In the genomic region with DNA sequence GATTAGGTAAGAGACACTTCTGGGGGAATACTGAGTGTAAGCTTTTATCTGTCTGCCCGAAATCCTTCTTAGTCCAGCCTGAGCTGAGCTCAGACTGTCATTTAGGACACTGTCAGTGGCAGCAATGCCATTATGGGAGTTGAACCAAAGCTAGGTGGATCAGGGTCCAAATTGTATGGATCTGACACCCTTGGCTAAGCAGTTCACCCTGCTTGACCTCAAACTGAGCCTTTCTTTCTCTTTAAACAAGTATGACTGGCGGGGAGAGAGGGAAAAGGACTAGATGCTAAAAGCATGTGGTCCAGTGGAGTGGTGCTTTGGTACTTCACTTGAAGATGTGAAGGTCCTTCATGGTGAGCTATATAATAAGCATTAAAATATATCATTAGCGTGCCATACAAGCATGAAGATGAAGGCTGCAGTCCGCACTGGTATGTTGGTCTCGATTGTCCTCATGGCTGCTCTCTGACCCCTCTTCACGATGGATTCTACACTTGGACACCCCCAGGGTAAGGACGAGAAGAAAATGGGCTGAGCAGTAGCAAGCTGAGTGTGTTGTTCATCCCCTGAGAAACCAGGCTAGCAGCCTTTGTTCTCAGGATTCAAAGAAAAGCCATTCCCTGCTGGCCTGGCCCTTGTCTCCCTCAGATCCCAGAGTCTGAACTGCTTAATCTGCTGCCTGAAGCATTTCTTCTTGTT, we compare ENCODE assay signal across 29 mouse cellular contexts.
DNase-seq lines count a peak whose midpoint lies in the region; ATAC-seq and TF ChIP-seq lines count a peak whose summit lies in the region.
"Had no signal": no experiment of that assay in that cellular context is flagged by ENCODE, and none has a peak within 500 bp of the region (broad histone marks: within the 10 kb centered on the region; RNA-seq: fewer than 3 reads in every experiment).

No protein-coding gene starts in this region.

- intact Hi-C loops in heart, postnatal 14 days (cut with DNase I): no loop called here
- intact Hi-C loops in left cerebral cortex, adult 2 months (cut with DNase I): no loop called here

- 0 out of 2 replicates have a peak, but pooled peaks have one; percentile 42 for ATAC-seq in midbrain, embryonic 15.5 days (replicated peaks)
- ATAC-seq: CD4-positive, CD25-positive, alpha-beta regulatory T cell, adult 4 months; forebrain, embryonic 14.5 days; hindbrain, postnatal 0 days; intestine, embryonic 15.5 days; liver, embryonic 12.5 days; liver, postnatal 0 days had no signal

- no peak overlapping the region for H3K4me2 ChIP-seq in midbrain, embryonic 15.5 days
- H3K4me2 ChIP-seq: embryonic facial prominence, embryonic 13.5 days; heart, embryonic 12.5 days; intestine, embryonic 15.5 days; liver, embryonic 12.5 days had no signal

- H3K9me3 ChIP-seq in midbrain, embryonic 15.5 days: no peaks in the 10 kb centered on the region
- H3K9me3 ChIP-seq: embryonic facial prominence, embryonic 13.5 days; heart, embryonic 12.5 days; intestine, embryonic 15.5 days; liver, embryonic 12.5 days had no signal

- peak; percentile 27 for DNase-seq in heart, adult 11 months
- DNase-seq in heart, postnatal 14 days: no peak
- peak; percentile 27 for DNase-seq in embryo, embryonic 10.5 days (ENCODE audit: low spot score)
- peak; percentile 23 for DNase-seq in gonadal fat pad, adult 2 months (ENCODE audit: low read depth)
- DNase-seq in left cerebral cortex, adult 2 months (ENCODE audit: extremely low spot score in 1 of 2, low spot score in 2 of 2): no peak
- no peak for DNase-seq in urinary bladder, postnatal 4 days (ENCODE audit: low spot score in 2 of 2)
- DNase-seq: adrenal gland, postnatal 14 days; cerebellum, adult 11-12 months; cerebellum, adult 9-11 months; gastrocnemius, postnatal 25 days; heart, adult 2 months; kidney, adult 2 months; kidney, postnatal 10 days; left cerebral cortex, postnatal 4 days; liver, postnatal 0 days; lung, postnatal 36 days; retina, postnatal 1 day; right cerebral cortex, postnatal 14 days; thymus, adult 18-20 months; thymus, postnatal 25 days had no signal

- WGBS in midbrain, embryonic 15.5 days: 22% methylated on average over 7 of the region's 7 CpGs

- no peaks in the 10 kb centered on the region for H3K27me3 ChIP-seq in midbrain, embryonic 15.5 days (replicated peaks)
- H3K27me3 ChIP-seq: embryonic facial prominence, embryonic 13.5 days; heart, embryonic 12.5 days; intestine, embryonic 15.5 days; liver, embryonic 12.5 days had no signal

- no peak overlapping the region for H3K27ac ChIP-seq in midbrain, embryonic 15.5 days
- H3K27ac ChIP-seq in left cerebral cortex, adult 2 months: no peak overlapping the region
- H3K27ac ChIP-seq: embryonic facial prominence, embryonic 13.5 days; heart, adult 2 months; hindbrain, postnatal 0 days; intestine, embryonic 15.5 days; liver, embryonic 12.5 days; stomach, postnatal 0 days had no signal

- no peak overlapping the region for H3K9ac ChIP-seq in midbrain, embryonic 15.5 days
- H3K9ac ChIP-seq: embryonic facial prominence, embryonic 13.5 days; heart, embryonic 12.5 days; intestine, embryonic 15.5 days; liver, embryonic 12.5 days; liver, postnatal 0 days had no signal

- H3K4me3 ChIP-seq in midbrain, embryonic 15.5 days: no peak overlapping the region
- H3K4me3 ChIP-seq in left cerebral cortex, adult 2 months: no peak overlapping the region
- H3K4me3 ChIP-seq: embryonic facial prominence, embryonic 13.5 days; heart, adult 2 months; heart, embryonic 12.5 days; intestine, embryonic 15.5 days; liver, embryonic 12.5 days had no signal

- H3K4me1 ChIP-seq in midbrain, embryonic 15.5 days: 0 out of 2 replicates have a peak, but pooled peaks cover 5% of the 10 kb centered on the region
- H3K4me1 ChIP-seq: embryonic facial prominence, embryonic 13.5 days; heart, embryonic 12.5 days; intestine, embryonic 15.5 days; liver, embryonic 12.5 days had no signal

- H3K36me3 ChIP-seq in midbrain, embryonic 15.5 days (replicated peaks): no peaks in the 10 kb centered on the region
- H3K36me3 ChIP-seq: embryonic facial prominence, embryonic 13.5 days; heart, embryonic 12.5 days; intestine, embryonic 15.5 days; liver, embryonic 12.5 days had no signal

- TF ChIP-seq CTCF in left cerebral cortex, adult 2 months (IDR thresholded peaks at IDR 0.05): no peak

Comparison
In these comparisons a context has a peak if more than half of its experiments do, and no peak if none do; other contexts are left out.
1. DNase-seq: peak in heart, adult 11 months (single experiment), embryo, embryonic 10.5 days (single experiment) and gonadal fat pad, adult 2 months (single experiment); none in heart, postnatal 14 days (0 of 2), left cerebral cortex, adult 2 months (0 of 2) and urinary bladder, postnatal 4 days (0 of 2).